8 mouse cellular contexts compared by ENCODE assay signal in the genomic region with DNA sequence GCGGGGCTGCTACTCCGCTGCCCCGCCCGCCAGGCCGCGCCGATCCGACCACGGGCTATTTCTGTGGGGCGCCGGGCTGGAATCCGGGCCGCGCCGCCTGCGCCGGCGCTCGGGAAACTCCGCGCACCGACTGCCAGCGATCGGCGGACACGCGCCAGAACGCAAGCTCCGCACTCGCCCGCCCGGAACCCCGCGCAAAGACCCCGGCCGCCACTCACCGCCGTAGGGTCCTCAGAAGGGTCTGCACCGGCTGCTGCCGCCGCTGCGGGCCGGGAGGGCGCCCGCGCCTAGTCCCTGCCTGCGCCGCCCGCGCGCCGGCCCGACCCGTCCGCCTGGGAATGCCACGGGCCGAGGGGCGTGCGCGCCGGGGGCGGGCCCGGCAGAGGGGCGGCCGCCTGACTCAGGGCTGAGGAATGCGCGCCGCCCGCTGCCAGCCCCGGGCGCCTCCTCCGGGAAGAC. TPM values are rescaled to one million over a fixed set of nuclear protein-coding genes. Genes with fewer than 3 reads are reported as not detected.
DNase-seq lines count a peak whose midpoint lies in the region; ATAC-seq and TF ChIP-seq lines count a peak whose summit lies in the region.

A gene (minus strand): TSS at position 350 of the 459 bp plus-strand sequence.

- H3K4me3 ChIP-seq in cerebellum, adult 2 months (replicated peaks; ENCODE audit: insufficient read depth, low read depth, low read length): peak within 1 kb of the TSS; percentile 57
- peak within 1 kb of the TSS; percentile 61 for H3K4me3 ChIP-seq in forebrain, embryonic 15.5 days
- peak within 1 kb of the TSS; percentile 90 for H3K4me3 ChIP-seq in hindbrain, embryonic 10.5 days

- no peaks in the 10 kb centered on the region for H3K36me3 ChIP-seq in forebrain, embryonic 15.5 days
- no peaks in the 10 kb centered on the region for H3K36me3 ChIP-seq in hindbrain, embryonic 10.5 days

- H3K4me2 ChIP-seq in forebrain, embryonic 15.5 days (replicated peaks): peak within 1 kb of the TSS; percentile 98

- no peak for TF ChIP-seq POLR2A in cerebellum, adult 2 months (IDR thresholded peaks at IDR 0.05; ENCODE audit: borderline replicate concordance, insufficient read depth, low read length)

- TF ChIP-seq CTCF in cerebellum, adult 2 months (IDR thresholded peaks at IDR 0.05; ENCODE audit: borderline replicate concordance, insufficient read depth, low read depth, low read length): no peak

- DNase-seq in cerebellum, adult 2 months: peak in 1 of 2 experiments; percentile 69
- DNase-seq in adrenal gland, adult 2 months: peak; percentile 84
- peak; percentile 67 for DNase-seq in hindbrain, embryonic 10.5 days (ENCODE audit: low spot score)
- no peak for DNase-seq in layer of hippocampus, postnatal 25 days (ENCODE audit: extremely low spot score in 1 of 2, low spot score in 1 of 2)
- DNase-seq in lung, postnatal 4 days: peak; percentile 79 to 89
- peak; percentile 77 for DNase-seq in urinary bladder, postnatal 14 days (ENCODE audit: low spot score)

- H3K9ac ChIP-seq in forebrain, embryonic 15.5 days (replicated peaks): peak within 1 kb of the TSS; percentile 59

- ATAC-seq in cerebellum, adult (ENCODE audit: insufficient number of reproducible peaks, low FRiP score, low TSS enrichment): no peak
- ATAC-seq in forebrain, embryonic 15.5 days (replicated peaks): peak; percentile 28

- H3K9me3 ChIP-seq in forebrain, embryonic 15.5 days: no peaks in the 10 kb centered on the region
- H3K9me3 ChIP-seq in hindbrain, embryonic 10.5 days: no peaks in the 10 kb centered on the region

- H3K27me3 ChIP-seq in cerebellum, adult 2 months (ENCODE audit: control insufficient read depth, insufficient read depth, low read length): no peaks in the 10 kb centered on the region
- peaks cover 28% of the 10 kb centered on the region for H3K27me3 ChIP-seq in forebrain, embryonic 15.5 days
- peaks cover 28% of the 10 kb centered on the region for H3K27me3 ChIP-seq in hindbrain, embryonic 10.5 days (ENCODE audit: insufficient read depth, poor library complexity, severe bottlenecking)

- under 1% methylated on average over 71 of the region's 72 CpGs for WGBS in cerebellum, adult 2 months
- WGBS in forebrain, embryonic 15.5 days: under 1% methylated on average over 72 of the region's 72 CpGs
- under 1% methylated on average over 72 of the region's 72 CpGs for WGBS in hindbrain, embryonic 10.5 days

- H3K4me1 ChIP-seq in cerebellum, adult 2 months (ENCODE audit: control insufficient read depth, insufficient read depth, low read length): peaks cover 17% of the 10 kb centered on the region
- H3K4me1 ChIP-seq in forebrain, embryonic 15.5 days: peaks cover 54% of the 10 kb centered on the region
- peaks cover 86% of the 10 kb centered on the region for H3K4me1 ChIP-seq in hindbrain, embryonic 10.5 days (replicated peaks)

- no peak within 1 kb of the TSS for H3K27ac ChIP-seq in cerebellum, adult 2 months (ENCODE audit: insufficient read depth, low read length)
- H3K27ac ChIP-seq in forebrain, embryonic 15.5 days (replicated peaks): peak within 1 kb of the TSS; percentile 38
- H3K27ac ChIP-seq in hindbrain, embryonic 10.5 days: peak within 1 kb of the TSS; percentile 93

RNA-seq across cellular contexts. Expression of the gene that starts here (rescaled TPM):
- 31.3 and 32.1 TPM in 2 replicates for polyA plus RNA-seq in cerebellum, adult 2 months (2012; rRNA removed)
- total RNA-seq in adrenal gland, adult 2 months (2021): 10 to 100 TPM; 28.0 to 28.6 TPM
- polyA plus RNA-seq in adrenal gland, adult 2 months (2012; rRNA removed): 137 and 151 TPM in 2 replicates
- 16.7 and 18.1 TPM in 2 replicates for polyA plus RNA-seq in forebrain, embryonic 15.5 days (2015; fragmentation: Nextera tagmentation; extraction: Ambion mirVana)
- polyA plus RNA-seq in hindbrain, embryonic 10.5 days (2016; fragmentation: Nextera tagmentation; extraction: Ambion mirVana): 31.3 and 32.9 TPM in 2 replicates
- total RNA-seq in layer of hippocampus, postnatal 25 days (2021): 10 to 100 TPM; 14.0 to 18.3 TPM

Comparison
In these comparisons a context has a peak if more than half of its experiments do, and no peak if none do; other contexts are left out.
1. DNase-seq: peak in adrenal gland, adult 2 months (single experiment), hindbrain, embryonic 10.5 days (single experiment), lung, postnatal 4 days (2 of 2) and urinary bladder, postnatal 14 days (single experiment); none in layer of hippocampus, postnatal 25 days (0 of 2).
2. Peak in every context shown above with its lines, with median percentiles within 50 percentile points of each other: H3K4me3 ChIP-seq.